Mouse (Mus musculus): ENCODE results near the gene Inpp4b. TPM values are rescaled to one million over a fixed set of nuclear protein-coding genes. Genes with fewer than 3 reads are reported as not detected.
A peak's percentile ranks its signal among the peaks of the same experiment; 100 is the strongest.

Inpp4b gene
- 10 to 100 TPM; 10.6 to 13.5 (median 11.5) TPM for total RNA-seq (2022)

DNA sequence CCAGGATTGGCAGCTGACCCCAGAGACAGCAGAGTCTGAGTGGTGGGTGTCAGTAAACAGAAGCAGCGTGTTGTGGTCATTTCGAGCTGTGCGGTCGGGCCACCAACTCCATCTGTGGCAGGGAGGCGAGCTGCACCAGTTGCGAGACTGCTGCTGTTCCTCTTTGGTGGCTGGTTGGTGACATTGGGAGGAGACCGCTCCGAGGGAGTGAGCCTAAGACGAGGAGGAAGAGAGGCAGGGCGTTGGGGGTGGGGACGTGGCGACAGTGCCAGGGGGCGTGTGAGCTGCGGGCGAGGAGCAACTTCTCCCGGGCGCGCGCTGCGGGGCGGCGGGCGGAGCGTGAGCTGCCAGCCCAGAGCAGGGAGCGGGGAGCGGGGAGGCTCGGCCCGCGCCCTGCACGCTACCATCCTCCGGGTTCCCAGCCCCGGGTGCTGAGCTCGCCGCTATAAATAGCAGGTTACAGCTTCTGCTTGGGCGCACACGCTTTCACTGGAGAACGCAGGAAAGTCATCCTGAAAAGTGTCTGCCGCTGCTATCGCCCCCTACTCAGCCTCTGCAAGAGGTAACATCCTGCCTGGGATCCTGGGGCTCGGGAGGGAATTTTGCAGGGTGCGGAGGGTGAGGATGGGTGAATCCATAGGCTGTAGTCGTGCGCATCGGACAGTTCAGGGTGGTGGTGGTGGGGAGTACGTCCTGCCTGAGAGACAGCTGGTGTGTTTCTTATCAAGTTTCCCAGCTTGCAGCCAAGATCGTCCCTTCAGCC lies at the start of gene Inpp4b:
TSS of gene Inpp4b (plus strand) at position 321 of the 763 bp plus-strand sequence.
- peak; percentile 62 for DNase-seq (ENCODE audit: low spot score in 2 of 2)

DNA sequence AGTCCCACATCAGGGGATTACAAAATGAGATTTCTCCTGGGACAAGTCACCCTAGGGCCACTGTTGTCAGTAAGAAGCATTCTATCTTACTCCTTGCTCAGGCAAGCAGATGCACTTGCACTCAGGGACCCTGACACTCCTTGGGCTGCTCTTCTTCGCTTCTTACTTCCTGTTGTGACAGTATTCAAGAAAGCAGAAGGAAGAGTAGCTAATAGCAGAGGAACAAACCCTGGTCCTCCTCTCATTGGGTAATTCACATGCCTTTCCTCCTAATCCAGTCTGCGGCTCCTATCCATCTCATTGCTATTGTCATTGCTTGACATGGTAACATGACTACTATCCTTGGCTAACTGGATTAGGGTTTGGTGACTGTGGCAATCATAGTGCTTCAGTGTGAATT lies 7.1 kb upstream of the Inpp4b start:
- DNase-seq (ENCODE audit: low spot score in 2 of 2), result no peak

DNA sequence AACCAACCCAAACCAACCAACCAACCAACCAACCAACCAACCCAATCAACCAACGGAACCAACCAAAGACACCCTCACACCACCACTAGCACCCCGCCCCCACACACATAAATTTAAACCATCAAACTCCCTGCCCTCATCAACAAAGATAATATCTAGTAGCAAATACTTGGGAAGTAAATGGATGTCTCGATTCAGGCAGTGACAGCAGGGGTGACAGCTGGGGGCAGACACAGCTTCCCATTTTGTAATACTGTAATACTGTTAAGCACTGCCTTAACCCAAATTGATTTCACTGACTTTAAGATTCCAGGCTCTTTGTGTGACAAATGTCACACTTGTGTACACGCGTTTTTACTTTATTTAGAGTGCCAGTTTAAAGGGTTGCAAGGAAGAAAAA lies 1.2 kb upstream of the Inpp4b start:
- peak; percentile 34 for DNase-seq (ENCODE audit: low spot score in 2 of 2)

DNA sequence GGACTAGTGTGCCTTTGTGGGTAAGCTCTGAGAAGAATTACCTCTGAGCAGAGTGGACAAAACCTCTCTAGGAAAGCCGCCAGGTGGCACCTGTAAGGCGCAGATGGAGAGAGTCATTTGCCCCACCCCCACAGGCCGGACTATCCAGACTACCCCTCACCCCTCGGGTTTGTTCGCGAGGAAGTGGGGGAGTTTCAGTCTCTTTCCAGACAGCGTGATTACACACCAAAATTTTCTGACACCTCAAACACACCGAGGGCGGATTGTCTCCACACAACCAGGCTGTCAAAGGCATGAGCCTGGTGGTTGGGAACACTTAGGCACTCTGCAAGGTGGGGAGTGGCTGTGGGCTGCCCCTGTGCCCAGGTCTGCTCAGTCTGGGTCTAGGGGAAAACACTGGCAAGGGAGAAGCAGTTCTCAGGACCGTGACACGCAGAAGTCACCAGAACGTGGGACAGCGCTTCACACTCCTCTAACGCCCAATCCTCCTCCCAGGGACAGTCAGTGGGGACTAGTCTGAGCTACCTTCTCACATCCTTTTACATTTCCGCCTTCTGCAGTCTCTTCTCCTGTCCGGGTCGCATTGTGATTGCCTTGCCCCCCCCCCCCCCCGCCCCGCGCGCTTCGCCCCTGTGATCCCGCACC lies 643 bp upstream of the Inpp4b start:
- DNase-seq (ENCODE audit: low spot score in 2 of 2), result peak; percentile 46 to 50

DNA sequence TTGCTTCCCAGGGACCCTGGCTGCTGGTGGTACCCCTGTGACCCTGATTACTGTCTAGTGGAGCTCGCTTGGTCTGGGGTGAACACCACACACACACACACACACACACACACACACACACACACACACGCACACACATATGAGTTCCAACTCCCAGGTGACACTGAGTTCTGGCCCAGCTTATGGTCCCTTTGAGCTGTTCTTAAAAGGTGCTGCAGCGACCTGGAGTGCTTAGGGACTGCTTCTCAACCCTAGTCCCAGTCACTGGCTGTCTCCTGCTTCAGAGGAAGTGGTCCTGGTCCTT lies 595 bp downstream of the Inpp4b start:
- DNase-seq (ENCODE audit: low spot score in 2 of 2), result no peak

DNA sequence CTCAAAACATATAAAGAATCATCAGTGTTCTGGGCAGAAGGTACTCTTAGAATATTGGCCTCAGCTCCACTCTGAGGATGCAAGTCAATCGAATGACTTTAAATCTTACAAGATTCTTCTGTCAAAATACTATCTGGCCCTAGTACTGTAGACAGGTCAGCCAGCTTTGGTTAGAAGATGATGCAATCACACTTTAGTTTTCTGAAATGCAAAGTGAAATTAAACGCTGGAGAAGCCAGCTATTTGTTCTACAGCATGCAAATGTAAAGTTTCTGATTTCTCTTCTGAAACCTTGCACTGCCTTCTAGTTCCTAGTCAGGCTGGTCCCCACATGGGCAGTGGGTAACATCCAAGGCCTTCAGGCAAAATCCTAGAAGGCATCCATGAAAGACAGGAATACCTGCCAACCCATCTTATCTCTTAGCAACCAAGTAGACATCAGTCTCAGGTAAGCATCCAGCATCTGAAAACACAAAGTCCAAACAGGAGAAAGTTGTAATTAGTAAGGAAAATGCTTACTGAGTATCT lies 2.9 kb downstream of the Inpp4b start:
- DNase-seq (ENCODE audit: low spot score in 2 of 2), result no peak

DNA sequence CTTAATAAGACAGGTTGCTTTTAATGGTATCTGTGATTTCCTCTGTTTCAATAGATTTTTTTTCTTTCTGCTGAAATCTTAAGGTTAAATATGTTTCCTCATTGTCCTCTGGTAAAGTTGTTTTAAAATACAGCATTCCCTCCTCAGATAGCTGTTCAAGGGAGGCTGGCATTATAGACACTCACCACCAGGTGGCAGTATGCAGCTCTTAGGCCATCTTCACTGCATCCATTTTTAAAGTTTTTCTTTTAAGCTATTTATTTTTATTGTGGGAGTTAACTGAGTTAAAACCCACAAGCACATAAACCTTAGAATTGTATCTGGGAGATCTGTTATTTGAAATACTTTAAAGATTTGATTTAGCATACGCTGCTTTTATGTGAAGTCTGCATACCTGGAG lies 7.1 kb downstream of the Inpp4b start:
- peak in 1 of 2 experiments; percentile 23 for DNase-seq (ENCODE audit: low spot score in 2 of 2)

DNA sequence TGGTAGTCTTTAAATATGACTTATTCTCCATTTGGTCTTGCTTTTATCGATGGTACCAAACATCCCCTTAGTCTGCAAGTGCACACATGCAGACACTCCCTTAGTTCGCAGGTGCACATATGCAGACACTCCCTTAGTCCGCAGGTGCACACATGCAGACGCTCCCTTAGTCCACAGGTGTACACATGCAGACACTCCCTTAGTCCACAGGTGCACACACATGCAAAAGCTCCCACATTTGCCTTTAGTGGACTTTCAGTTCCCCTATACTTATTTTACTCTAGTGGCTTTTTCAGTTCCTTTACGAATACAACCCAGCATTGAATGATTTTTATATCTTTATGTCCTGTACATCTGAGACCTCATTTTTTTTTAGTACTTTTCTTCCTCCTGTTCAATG lies 11.1 kb downstream of the Inpp4b start:
- no peak for DNase-seq (ENCODE audit: low spot score in 2 of 2)

DNA sequence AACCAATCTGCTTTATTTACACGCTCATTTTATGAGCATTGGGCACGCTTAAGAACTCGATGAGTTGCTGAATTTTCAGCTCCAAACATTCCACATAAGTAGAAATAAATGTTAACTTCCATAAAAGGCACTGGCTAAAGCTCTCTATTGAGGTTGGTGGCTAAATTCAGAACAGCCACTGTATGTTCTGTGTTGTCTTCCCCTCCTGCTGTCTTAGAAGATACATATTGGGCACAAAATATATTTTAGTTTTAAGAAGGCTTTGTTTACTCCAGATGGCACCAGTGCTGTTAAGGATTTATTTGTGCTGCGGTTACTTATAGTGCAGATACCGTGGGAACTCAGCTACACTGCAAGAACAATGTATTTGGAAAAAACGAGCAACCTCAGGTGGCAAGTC lies 15.8 kb downstream of the Inpp4b start:
- no peak for DNase-seq (ENCODE audit: low spot score in 2 of 2)

DNA sequence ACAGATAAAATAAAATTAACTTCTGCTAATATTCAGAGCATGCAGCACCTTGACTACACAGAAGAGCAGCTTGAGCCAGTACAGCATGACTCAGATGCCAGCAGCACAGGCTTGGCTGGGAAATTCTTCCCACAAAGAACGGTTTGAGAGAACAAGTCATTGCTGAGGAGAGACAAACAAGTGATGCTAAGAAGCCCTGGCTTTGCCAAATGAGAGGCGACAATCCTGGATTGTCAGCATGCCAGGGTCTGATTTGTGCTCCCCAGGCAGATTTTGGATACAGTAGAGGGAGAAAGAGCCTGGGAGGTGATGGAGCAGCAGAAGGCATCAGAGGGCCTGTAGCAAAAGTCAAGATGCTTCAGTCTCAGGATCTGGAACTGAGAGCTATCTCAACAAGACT lies 18.2 kb downstream of the Inpp4b start:
- DNase-seq (ENCODE audit: low spot score in 2 of 2), result peak; percentile 39 to 58

DNA sequence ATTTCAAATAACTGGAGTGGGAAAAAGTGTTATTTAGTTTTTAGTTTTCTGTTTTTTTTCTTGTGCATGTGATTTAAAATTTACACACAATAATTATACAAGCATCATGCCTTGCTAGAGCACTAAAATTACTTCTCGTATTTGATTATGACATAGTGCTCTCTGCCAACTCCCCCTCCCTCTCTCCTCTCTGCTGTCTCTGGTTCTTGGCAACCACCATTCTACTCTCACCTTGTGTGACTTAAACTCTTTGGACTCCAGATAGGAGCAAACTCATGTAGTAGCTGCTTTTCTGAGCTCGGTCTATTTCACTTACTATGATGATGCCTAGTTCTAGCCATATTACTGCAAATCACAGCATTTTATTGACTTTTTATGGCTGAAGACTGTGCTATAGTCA lies 18.8 kb downstream of the Inpp4b start:
- DNase-seq (ENCODE audit: low spot score in 2 of 2), result no peak

DNA sequence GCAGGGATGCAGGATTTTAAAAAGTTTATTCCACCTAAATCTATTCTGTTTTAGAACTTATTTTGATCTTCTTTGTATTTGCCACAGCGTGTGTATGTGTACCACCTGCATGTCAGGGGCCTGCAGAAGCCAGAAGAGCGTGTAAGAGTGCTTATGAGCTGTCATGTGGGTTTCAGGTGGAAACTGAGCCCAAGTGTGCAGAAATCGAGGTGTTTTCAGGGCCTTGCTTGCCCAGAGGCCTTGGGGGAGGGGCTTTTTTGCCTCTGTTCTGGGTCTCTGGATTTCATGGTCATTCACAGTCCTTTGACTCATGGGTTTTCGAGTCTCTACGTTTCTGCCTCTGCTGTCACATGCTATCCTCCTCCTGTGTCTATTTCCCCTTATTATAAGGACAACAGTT lies 28.3 kb downstream of the Inpp4b start:
- no peak for DNase-seq (ENCODE audit: low spot score in 2 of 2)

DNA sequence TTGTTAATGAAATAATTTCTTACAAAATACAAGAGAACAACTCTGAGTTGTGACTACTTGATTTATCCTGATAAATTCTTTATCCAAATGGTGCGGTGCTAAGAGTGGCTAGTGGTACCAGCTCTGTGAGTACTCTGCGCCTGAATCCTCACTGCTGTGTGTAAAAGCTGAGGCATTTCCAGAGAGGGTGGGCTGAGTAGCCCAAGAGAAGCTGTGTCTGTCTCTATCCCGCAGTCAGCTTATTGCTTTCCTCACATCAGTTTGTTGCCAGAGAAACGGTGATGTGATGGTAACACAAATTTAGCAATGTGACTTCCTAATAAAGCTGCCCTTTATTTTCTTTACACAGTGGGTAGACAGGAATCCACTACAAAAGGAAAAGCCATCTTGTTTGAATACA lies 29.5 kb downstream of the Inpp4b start:
- DNase-seq (ENCODE audit: low spot score in 2 of 2), result no peak

DNA sequence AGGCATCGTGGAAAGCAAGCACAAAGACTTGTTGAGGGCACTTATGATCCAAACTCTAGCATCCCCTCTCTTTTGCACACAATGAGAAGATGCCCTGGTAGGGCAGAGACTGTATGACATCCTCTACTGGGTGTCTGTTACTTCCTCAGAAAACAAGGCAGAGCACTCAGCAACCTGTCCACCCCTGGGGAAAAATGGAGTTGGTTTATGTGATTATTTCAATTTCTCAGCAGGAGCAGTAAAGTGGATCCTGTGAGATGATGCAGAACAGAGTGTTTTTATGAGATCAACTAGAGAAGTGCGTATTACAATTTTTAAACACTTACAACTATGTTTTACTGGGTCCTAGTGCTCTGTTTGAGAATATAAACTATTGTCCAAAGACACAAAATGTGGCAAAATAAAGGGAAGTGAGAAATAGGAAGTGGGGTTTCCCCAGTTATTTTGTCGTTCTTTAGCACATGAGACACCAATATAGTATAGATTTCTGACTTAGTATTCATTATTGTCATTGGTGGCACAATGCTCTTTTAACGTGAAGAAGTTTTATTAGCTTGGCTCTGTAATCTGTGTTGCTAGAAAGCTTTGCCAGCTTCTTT lies 32.6 kb downstream of the Inpp4b start:
- DNase-seq (ENCODE audit: low spot score in 2 of 2), result no peak

DNA sequence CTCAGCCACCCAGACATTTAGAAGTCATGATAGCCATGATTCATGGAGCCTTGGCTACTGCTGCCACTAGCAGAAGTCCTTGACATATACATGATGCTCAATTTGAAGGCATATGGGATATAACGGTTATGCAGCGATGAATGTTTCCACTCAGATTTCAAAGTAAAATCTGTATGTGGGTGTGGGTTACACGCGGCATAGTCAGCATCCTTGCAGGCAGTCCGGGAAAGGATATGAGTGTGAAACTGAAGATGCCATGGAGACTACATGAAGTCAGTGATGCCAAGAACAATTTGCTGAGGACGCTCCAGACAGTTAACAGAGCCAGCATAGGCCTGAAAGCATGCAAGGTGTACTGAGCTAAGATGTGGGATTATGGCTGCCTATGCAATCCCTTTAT lies 46.6 kb downstream of the Inpp4b start:
- DNase-seq (ENCODE audit: low spot score in 2 of 2), result no peak

DNA sequence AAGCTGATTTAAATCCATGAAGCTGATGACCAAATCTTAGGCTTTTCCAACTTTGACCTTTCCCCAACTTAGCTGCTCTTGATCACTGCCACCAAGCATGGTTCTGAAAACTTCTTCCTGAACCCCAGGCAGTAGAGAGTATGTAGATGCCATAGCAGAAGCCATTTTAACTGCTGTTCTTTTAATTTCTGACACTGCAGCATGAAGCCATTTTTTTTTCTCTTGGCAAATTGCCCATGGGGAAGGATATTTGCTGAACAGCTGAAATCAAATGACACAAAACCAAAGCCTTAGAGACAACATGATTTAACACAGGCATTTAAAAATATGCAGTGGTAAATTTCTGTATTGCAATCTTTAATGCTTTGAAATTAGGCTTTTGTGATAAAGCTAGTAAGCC lies 56.7 kb downstream of the Inpp4b start:
- no peak for DNase-seq (ENCODE audit: low spot score in 2 of 2)

DNA sequence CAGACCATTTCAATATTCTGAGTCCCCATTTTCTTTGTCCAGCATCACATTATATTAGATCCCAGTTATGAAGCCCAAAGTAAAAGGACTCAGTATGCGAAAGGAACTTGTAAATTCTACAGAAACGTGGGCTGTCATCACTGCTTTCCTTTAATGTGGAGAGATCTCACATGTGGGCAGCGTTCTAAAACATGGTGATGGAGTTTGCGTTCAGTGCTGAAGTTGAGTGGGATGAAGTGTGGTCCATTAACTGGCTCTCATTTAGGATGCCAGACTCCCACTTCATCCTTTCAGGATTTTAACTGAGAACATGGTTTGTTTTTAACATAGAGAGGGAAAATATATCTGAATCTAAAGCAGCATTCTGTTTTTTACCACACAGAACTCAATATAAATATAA lies 57.1 kb downstream of the Inpp4b start:
- no peak for DNase-seq (ENCODE audit: low spot score in 2 of 2)

DNA sequence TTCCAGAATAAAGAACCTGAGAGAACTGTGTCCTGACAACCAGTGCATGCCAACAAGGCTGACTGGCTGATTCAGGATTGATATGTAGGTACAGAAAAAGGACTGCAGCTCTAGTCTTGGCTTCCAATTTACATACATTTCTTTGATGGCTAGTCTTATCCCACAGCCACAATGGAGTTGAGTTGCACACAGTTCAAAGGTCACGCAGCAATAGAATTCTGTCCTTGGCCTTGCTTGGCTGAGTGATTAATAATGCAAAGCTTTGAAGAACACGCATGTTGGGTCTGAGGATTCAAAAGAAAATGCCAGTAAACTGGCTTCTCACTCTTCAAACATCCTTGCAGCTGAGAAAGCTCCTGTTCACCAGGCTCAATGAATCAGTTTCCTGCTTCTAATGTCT lies 70.4 kb downstream of the Inpp4b start:
- DNase-seq (ENCODE audit: low spot score in 2 of 2), result no peak

DNA sequence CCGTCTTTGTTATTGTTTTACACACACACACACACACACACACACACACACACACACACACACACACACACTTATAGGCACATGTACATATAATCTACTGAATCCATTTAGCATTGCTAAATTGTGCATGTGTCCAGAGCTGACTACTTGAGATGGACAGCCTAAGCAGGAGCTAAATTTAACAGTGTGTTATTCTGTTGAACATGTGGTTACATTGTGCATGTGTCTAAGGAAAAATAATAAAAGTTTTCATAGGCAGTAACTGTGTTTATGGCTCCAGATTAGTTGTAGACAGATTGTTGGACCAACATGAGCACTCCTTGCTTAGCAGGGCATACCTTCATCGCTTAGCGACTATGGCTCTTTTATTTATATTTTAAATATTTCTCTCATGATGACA lies 101.6 kb downstream of the Inpp4b start:
- no peak for DNase-seq (ENCODE audit: low spot score in 2 of 2)

DNA sequence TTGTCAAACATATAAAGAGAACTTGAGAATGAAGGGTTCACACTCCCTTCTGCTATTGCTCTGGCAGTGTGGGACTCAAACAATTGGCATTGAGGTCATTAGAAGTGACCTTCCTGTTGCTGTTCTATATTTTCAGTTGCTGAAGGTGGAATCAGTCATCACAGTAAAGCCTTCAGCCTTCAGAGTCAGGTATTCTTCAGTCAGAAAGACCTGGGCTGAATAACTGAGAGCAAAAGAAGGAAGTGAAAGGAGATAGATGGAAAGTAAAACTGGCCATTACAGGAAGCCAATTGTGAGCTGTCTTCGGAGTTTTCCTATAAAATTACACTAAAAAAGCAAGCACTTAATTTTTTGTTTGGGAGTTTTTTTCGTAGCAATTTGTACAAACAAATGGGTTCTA lies 107.4 kb downstream of the Inpp4b start:
- no peak for DNase-seq (ENCODE audit: low spot score in 2 of 2)

DNA sequence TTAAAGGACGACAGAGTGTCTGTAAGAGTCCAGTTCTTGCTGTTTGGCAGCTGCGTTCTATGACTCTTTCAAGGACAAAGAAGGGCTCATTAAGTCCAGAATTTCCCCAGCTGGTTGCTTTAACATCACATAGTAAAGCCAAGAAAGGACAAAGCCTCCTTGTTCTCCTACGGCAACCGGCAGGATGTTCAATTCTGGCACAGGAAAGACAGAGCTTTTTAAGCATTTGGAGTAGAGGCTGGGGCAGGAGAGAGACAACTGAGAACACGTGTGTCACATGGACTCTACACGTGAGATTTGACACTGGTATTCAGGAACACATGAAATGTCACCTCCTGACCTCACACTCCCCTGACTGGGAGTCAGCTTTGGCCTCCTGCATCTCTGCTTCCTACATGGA lies 109.7 kb downstream of the Inpp4b start:
- DNase-seq (ENCODE audit: low spot score in 2 of 2), result peak; percentile 6 to 11

DNA sequence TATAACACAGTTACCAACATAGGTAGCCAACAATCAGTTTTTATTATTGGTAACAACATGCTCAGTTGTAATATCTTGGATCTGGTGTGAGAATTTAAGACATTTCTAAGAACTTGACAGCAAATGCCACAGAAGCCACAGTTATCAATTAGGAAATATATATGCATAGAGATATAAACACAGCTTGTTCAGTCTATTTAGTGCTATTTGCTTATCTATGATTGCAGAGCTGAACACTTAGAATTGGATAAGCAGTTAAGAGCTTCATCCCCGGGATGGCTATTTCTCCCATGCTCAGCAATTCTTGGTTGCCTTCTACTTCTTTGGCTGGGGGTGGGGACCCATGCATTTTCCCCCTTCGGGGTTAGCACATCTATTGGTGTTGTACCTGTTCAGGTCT lies 112.5 kb downstream of the Inpp4b start:
- DNase-seq (ENCODE audit: low spot score in 2 of 2), result no peak

DNA sequence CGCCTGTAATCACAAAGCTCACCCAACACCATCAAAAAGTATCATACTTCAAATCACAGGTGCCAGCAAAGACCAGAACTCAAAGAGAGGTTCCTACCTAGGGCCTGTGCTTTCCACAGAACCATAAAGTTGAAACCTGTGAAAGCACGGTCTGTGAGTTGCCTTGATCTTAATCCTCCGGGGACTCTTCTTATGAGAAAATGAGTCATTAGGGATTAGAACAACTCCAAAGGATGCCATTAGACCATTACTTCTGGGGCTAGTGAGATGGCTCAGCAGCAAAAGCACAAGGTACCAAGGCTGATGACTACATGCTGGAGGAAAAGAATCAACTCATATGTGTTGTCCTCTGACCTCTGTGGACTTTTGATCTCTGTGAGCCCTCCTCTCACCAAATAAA lies 121.4 kb downstream of the Inpp4b start:
- DNase-seq (ENCODE audit: low spot score in 2 of 2), result no peak
